ENCODE assay signal across 8 mouse cellular contexts in genomic region chr6:91076249-91076648, GRCm38 (mm10). TPM values are rescaled to one million over a fixed set of nuclear protein-coding genes. Genes with fewer than 3 reads are reported as not detected.
DNase-seq lines count a peak whose midpoint lies in the region; ATAC-seq lines count a peak whose summit lies in the region.

No protein-coding gene starts in this region.

- DNase-seq in forebrain, embryonic 10.5 days (ENCODE audit: extremely low spot score, low spot score) = no peak
- peak; percentile 97 for DNase-seq in brain, adult 2 months (ENCODE audit: low read depth, low spot score)
- DNase-seq in frontal cortex, postnatal 36 days (ENCODE audit: low spot score in 2 of 2) = peak; percentile 82 to 89
- peak; percentile 3 for DNase-seq in lung, postnatal 14 days
- no peak for DNase-seq in embryo, embryonic 11 days
- DNase-seq in spleen, postnatal 36 days (ENCODE audit: low spot score in 2 of 2) = no peak

- no peak overlapping the region for H3K4me3 ChIP-seq in forebrain, embryonic 15.5 days
- no peak overlapping the region for H3K4me3 ChIP-seq in forebrain, embryonic 10.5 days
- no peak overlapping the region for H3K4me3 ChIP-seq in intestine, embryonic 16.5 days (ENCODE audit: low read length)

- peaks cover 24% of the 10 kb centered on the region for H3K36me3 ChIP-seq in forebrain, embryonic 15.5 days
- peaks cover 86% of the 10 kb centered on the region for H3K36me3 ChIP-seq in forebrain, embryonic 10.5 days (replicated peaks)
- H3K36me3 ChIP-seq in intestine, embryonic 16.5 days (ENCODE audit: control insufficient read depth, insufficient read depth, low read length) = peaks cover 6% of the 10 kb centered on the region

- H3K4me1 ChIP-seq in forebrain, embryonic 15.5 days = peaks cover 5% of the 10 kb centered on the region; the same call in 1 of the 2 replicates
- H3K4me1 ChIP-seq in forebrain, embryonic 10.5 days = no peaks in the 10 kb centered on the region
- no peaks in the 10 kb centered on the region for H3K4me1 ChIP-seq in intestine, embryonic 16.5 days (ENCODE audit: control insufficient read depth, insufficient read depth, low read length)

- H3K27me3 ChIP-seq in forebrain, embryonic 15.5 days = no peaks in the 10 kb centered on the region
- H3K27me3 ChIP-seq in forebrain, embryonic 10.5 days (ENCODE audit: poor library complexity, severe bottlenecking) = no peaks in the 10 kb centered on the region
- no peaks in the 10 kb centered on the region for H3K27me3 ChIP-seq in intestine, embryonic 16.5 days (replicated peaks; ENCODE audit: control insufficient read depth, insufficient read depth, low read length)

- no peaks in the 10 kb centered on the region for H3K9me3 ChIP-seq in forebrain, embryonic 15.5 days
- no peaks in the 10 kb centered on the region; the same call in 1 of the 2 replicates for H3K9me3 ChIP-seq in forebrain, embryonic 10.5 days
- H3K9me3 ChIP-seq in intestine, embryonic 16.5 days (ENCODE audit: control insufficient read depth, low read length) = peaks cover 5% of the 10 kb centered on the region; the same call in 1 of the 2 replicates

- 70% methylated on average over 9 of the region's 9 CpGs for WGBS in forebrain, embryonic 15.5 days
- 95% methylated on average over 9 of the region's 9 CpGs for WGBS in forebrain, embryonic 10.5 days
- 71% methylated on average over 9 of the region's 9 CpGs for WGBS in intestine, embryonic 16.5 days

- H3K4me2 ChIP-seq in forebrain, embryonic 15.5 days (replicated peaks) = no peak overlapping the region
- no peak overlapping the region for H3K4me2 ChIP-seq in intestine, embryonic 16.5 days (ENCODE audit: low read depth, low read length)

- peak overlapping the region; percentile 53 for H3K27ac ChIP-seq in forebrain, embryonic 15.5 days (replicated peaks)
- no peak overlapping the region for H3K27ac ChIP-seq in forebrain, embryonic 10.5 days
- no peak overlapping the region for H3K27ac ChIP-seq in intestine, embryonic 16.5 days (ENCODE audit: low read length)

- H3K9ac ChIP-seq in forebrain, embryonic 15.5 days (replicated peaks) = no peak overlapping the region
- no peak overlapping the region for H3K9ac ChIP-seq in intestine, embryonic 16.5 days (ENCODE audit: low read depth, low read length)

- peak; percentile 75 for ATAC-seq in forebrain, embryonic 15.5 days (replicated peaks)
- ATAC-seq in intestine, embryonic 16.5 days = 0 out of 2 replicates have a peak, but pooled peaks have one; percentile 50

RNA-seq across cellular contexts. Expression of gene Nup210, which starts 40.4 kb away (rescaled TPM):
- 18.0 and 18.3 TPM in 2 replicates for polyA plus RNA-seq in forebrain, embryonic 15.5 days (2015; fragmentation: Nextera tagmentation; extraction: Ambion mirVana)
- 38.6 and 41.6 TPM in 2 replicates for polyA plus RNA-seq in forebrain, embryonic 10.5 days (2016; fragmentation: Nextera tagmentation; extraction: Ambion mirVana)
- 13.7 TPM in 2 replicates for polyA plus RNA-seq in intestine, embryonic 16.5 days (2015; fragmentation: Nextera tagmentation; extraction: Ambion mirVana)

Comparison
In these comparisons a context has a peak if more than half of its experiments do, and no peak if none do; other contexts are left out.
1. DNase-seq: peak in brain, adult 2 months (single experiment), frontal cortex, postnatal 36 days (2 of 2) and lung, postnatal 14 days (single experiment); none in forebrain, embryonic 10.5 days (single experiment), embryo, embryonic 11 days (single experiment) and spleen, postnatal 36 days (0 of 2).